Mouse (Mus musculus) CH12.LX (cell line): ENCODE results near the gene Adamtsl4.

ENCODE experiments used
- CHD2 ChIP-seq: IDR thresholded peaks from 2 replicates; pipeline ENCODE4 v1.6.1; 2011; ENCODE audit warnings: low read length, improper control_type of control experiment
- HCFC1 ChIP-seq: IDR thresholded peaks from 2 replicates; pipeline ENCODE4 v1.6.1; 2012; ENCODE audit warnings: low read depth, mild to moderate bottlenecking, inconsistent platforms, low read length, improper control_type of control experiment
- POLR2A ChIP-seq: IDR thresholded peaks from 2 replicates; pipeline ENCODE4 v1.6.1; 2011; ENCODE audit warnings: low read depth, mild to moderate bottlenecking, improper control_type of control experiment, low read length

DNA sequence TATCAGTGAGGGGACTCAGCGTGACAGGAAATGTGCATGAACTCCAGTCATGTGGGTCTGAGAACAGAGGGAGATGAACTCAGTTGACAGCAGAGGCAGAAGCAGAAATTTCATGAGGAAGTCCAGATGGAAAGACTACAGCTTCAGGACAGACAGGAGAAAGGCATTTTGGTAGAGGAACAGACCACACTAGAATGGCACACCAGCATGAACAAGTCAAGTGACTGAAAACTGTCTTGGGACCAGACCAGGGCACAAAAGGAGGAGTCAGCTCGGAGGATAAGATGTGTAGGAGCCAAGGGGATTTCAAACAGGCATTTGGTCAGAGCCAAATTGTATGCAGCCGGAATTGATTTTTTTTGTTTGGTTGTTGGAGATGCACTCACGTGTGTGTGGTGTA, 52.1 kb downstream of the Adamtsl4 start:
- TF ChIP-seq CHD2 (no peak), HCFC1 (no peak), POLR2A (no peak)
